Mouse (Mus musculus) spleen, postnatal 4 days (tissue): ENCODE measurements around the gene Acnat1.
"Not testable (repeated sequence)": the region's sequence is repeated elsewhere in the genome, so short reads cannot be mapped to it uniquely, and the experiment has no call there.

ENCODE experiments used
- DNase-seq, 2 experiments: peaks; one replicate each; pipeline ENCODE4 v3.0.0; 2022; ENCODE audit warnings: low spot score in 2 of 2

Acnat1 gene

GRCm38 (mm10) chr4:49456171-49456570 lies 17.5 kb downstream of the Acnat1 start:
- DNase-seq, result no peak

- DNase-seq, result no peak
These were observed 21.7 kb downstream of the Acnat1 start for GRCm38 (mm10) chr4:49451848-49452551.

- not testable (repeated sequence) for DNase-seq
These were observed 22.4 kb downstream of the Acnat1 start for GRCm38 (mm10) chr4:49451133-49451847.

- DNase-seq, result not testable (repeated sequence)
These were observed 36.7 kb downstream of the Acnat1 start for GRCm38 (mm10) chr4:49436968-49437367.

GRCm38 (mm10) chr4:49410151-49410550 lies 63.6 kb downstream of the Acnat1 start:
- not testable (repeated sequence) for DNase-seq

GRCm38 (mm10) chr4:49407957-49408356 lies 65.8 kb downstream of the Acnat1 start, which contains the start of gene Acnat2:
Gene Acnat2, minus strand, starts transcription at chr4:49408151.
- not testable (repeated sequence) for DNase-seq
